Mouse (Mus musculus): ENCODE measurements around the gene Pus3. TPM values are rescaled to one million over a fixed set of nuclear protein-coding genes. Genes with fewer than 3 reads are reported as not detected.

The Pus3 gene
- total and polyA plus RNA-seq, 2 experiments from 2014 or later = 9.6 to 13.3 TPM

- no peaks in the 10 kb centered on the region for H3K27me3 ChIP-seq (ENCODE audit: insufficient read depth, low read length)
- no peak for ATAC-seq (ENCODE audit: low FRiP score)
- no peak overlapping the region for H3K4me3 ChIP-seq (ENCODE audit: low read depth, low read length)
- H3K9ac ChIP-seq (replicated peaks; ENCODE audit: low read length, poor library complexity, severe bottlenecking) = no peak overlapping the region
- H3K27ac ChIP-seq (ENCODE audit: low read depth, low read length) = no peak overlapping the region
- DNase-seq (ENCODE audit: low spot score) = no peak
- H3K4me1 ChIP-seq (ENCODE audit: insufficient read depth, low read length) = no peaks in the 10 kb centered on the region
- TF ChIP-seq CTCF (IDR thresholded peaks at IDR 0.05) = no peak
- no peak overlapping the region for H3K4me2 ChIP-seq (ENCODE audit: low read depth, low read length, poor library complexity, severe bottlenecking)
- peaks cover 45% of the 10 kb centered on the region for H3K36me3 ChIP-seq (ENCODE audit: insufficient read depth, low read length)
- no peaks in the 10 kb centered on the region for H3K9me3 ChIP-seq (ENCODE audit: low read length)
- WGBS = 75% methylated on average over 6 of the region's 6 CpGs
Measured at GRCm38 (mm10) chr9:35541941-35542340, 16.5 kb upstream of the Pus3 start.

GRCm38 (mm10) chr9:35543099-35543860 is 15.1 kb upstream of the Pus3 start:
- WGBS = 66% methylated on average over 14 of the region's 14 CpGs
- no peak overlapping the region for H3K9ac ChIP-seq (replicated peaks; ENCODE audit: low read length, poor library complexity, severe bottlenecking)
- H3K36me3 ChIP-seq (ENCODE audit: insufficient read depth, low read length) = peaks cover 53% of the 10 kb centered on the region
- H3K27me3 ChIP-seq (ENCODE audit: insufficient read depth, low read length) = no peaks in the 10 kb centered on the region
- DNase-seq (ENCODE audit: low spot score) = no peak
- H3K4me2 ChIP-seq (ENCODE audit: low read depth, low read length, poor library complexity, severe bottlenecking) = no peak overlapping the region
- no peaks in the 10 kb centered on the region for H3K4me1 ChIP-seq (ENCODE audit: insufficient read depth, low read length)
- ATAC-seq (ENCODE audit: low FRiP score) = no peak
- no peak for TF ChIP-seq CTCF (IDR thresholded peaks at IDR 0.05)
- no peaks in the 10 kb centered on the region for H3K9me3 ChIP-seq (ENCODE audit: low read length)
- no peak overlapping the region for H3K4me3 ChIP-seq (ENCODE audit: low read depth, low read length)
- H3K27ac ChIP-seq (ENCODE audit: low read depth, low read length) = no peak overlapping the region

DNA sequence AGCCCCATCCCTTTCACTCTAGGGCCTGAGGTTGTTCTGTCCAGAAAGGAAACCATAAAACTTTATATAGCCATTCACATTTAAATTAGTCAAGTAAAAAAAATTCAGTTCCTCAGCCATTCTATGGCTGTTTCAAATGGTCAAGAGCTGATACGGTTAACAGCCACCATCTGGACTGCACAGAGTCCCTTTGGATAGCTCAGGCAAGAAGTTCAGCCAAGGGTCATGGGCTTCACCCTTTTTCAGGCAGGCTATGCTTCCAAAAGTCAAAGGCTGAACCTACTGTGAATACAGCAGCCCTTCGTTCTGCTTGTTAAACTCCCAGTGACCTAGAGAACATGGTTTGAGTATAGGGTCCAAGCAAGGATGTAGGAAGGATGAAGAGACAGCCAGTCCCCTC is 13.7 kb upstream of the Pus3 start:
- H3K27ac ChIP-seq (ENCODE audit: low read depth, low read length) = no peak overlapping the region
- H3K4me1 ChIP-seq (ENCODE audit: insufficient read depth, low read length) = no peaks in the 10 kb centered on the region
- H3K4me2 ChIP-seq (ENCODE audit: low read depth, low read length, poor library complexity, severe bottlenecking) = no peak overlapping the region
- H3K27me3 ChIP-seq (ENCODE audit: insufficient read depth, low read length) = no peaks in the 10 kb centered on the region
- DNase-seq (ENCODE audit: low spot score) (no peak), ATAC-seq (ENCODE audit: low FRiP score) (no peak)
- TF ChIP-seq CTCF (IDR thresholded peaks at IDR 0.05) = no peak
- no peak overlapping the region for H3K9ac ChIP-seq (replicated peaks; ENCODE audit: low read length, poor library complexity, severe bottlenecking)
- H3K9me3 ChIP-seq (ENCODE audit: low read length) = no peaks in the 10 kb centered on the region
- H3K36me3 ChIP-seq (ENCODE audit: insufficient read depth, low read length) = peaks cover 53% of the 10 kb centered on the region
- H3K4me3 ChIP-seq (ENCODE audit: low read depth, low read length) = no peak overlapping the region
- WGBS = 88% methylated on average over 2 of the region's 2 CpGs

- Histone ChIP-seq H3K4me3 (ENCODE audit: low read depth, low read length) (no peak overlapping the region), H3K4me2 (ENCODE audit: low read depth, low read length, poor library complexity, severe bottlenecking) (no peak overlapping the region), H3K9ac (replicated peaks; ENCODE audit: low read length, poor library complexity, severe bottlenecking) (no peak overlapping the region), H3K9me3 (ENCODE audit: low read length) (no peaks in the 10 kb centered on the region), H3K27ac (ENCODE audit: low read depth, low read length) (no peak overlapping the region), H3K36me3 (ENCODE audit: insufficient read depth, low read length) (peaks cover 49% of the 10 kb centered on the region), H3K4me1 (ENCODE audit: insufficient read depth, low read length) (no peaks in the 10 kb centered on the region), H3K27me3 (ENCODE audit: insufficient read depth, low read length) (no peaks in the 10 kb centered on the region)
- peak; percentile 20 for DNase-seq (ENCODE audit: low spot score)
- TF ChIP-seq CTCF (IDR thresholded peaks at IDR 0.05) = peak; percentile 69
- no peak for ATAC-seq (ENCODE audit: low FRiP score)
- 69% methylated on average over 12 of the region's 12 CpGs for WGBS
Measured at GRCm38 (mm10) chr9:35545704-35546103, 12.7 kb upstream of the Pus3 start.

GRCm38 (mm10) chr9:35546745-35547144 is 11.7 kb upstream of the Pus3 start:
- TF ChIP-seq CTCF (IDR thresholded peaks at IDR 0.05) = no peak
- Histone ChIP-seq H3K4me3 (ENCODE audit: low read depth, low read length) (no peak overlapping the region), H3K4me2 (ENCODE audit: low read depth, low read length, poor library complexity, severe bottlenecking) (no peak overlapping the region), H3K27ac (ENCODE audit: low read depth, low read length) (no peak overlapping the region), H3K9me3 (ENCODE audit: low read length) (no peaks in the 10 kb centered on the region), H3K27me3 (ENCODE audit: insufficient read depth, low read length) (no peaks in the 10 kb centered on the region), H3K4me1 (ENCODE audit: insufficient read depth, low read length) (no peaks in the 10 kb centered on the region), H3K9ac (replicated peaks; ENCODE audit: low read length, poor library complexity, severe bottlenecking) (no peak overlapping the region), H3K36me3 (ENCODE audit: insufficient read depth, low read length) (peaks cover 47% of the 10 kb centered on the region)
- ATAC-seq (ENCODE audit: low FRiP score) (no peak), DNase-seq (ENCODE audit: low spot score) (no peak)
- WGBS = 90% methylated on average over 9 of the region's 9 CpGs

DNA sequence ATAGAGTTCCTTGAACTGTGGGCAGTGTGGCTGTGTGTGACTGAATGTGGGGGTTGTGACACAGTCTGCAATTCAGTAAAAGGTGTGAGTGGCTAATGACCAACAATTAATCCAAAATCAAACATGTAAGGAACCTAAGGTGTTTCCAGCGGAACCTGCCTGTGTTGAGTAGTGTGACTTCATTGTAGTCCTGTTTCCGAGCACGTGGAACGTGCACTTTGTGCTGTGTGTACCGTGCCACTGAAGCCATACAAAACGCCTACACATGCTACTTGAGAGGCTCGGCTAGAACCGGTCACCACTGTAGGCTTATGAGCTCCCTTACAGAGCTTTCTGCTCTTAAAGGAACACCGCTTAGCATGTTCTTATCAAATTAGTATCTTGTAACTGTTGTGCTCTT is 9.9 kb upstream of the Pus3 start:
- Histone ChIP-seq H3K4me3 (ENCODE audit: low read depth, low read length) (no peak overlapping the region), H3K4me2 (ENCODE audit: low read depth, low read length, poor library complexity, severe bottlenecking) (no peak overlapping the region), H3K9ac (replicated peaks; ENCODE audit: low read length, poor library complexity, severe bottlenecking) (no peak overlapping the region), H3K9me3 (ENCODE audit: low read length) (no peaks in the 10 kb centered on the region), H3K27me3 (ENCODE audit: insufficient read depth, low read length) (no peaks in the 10 kb centered on the region), H3K36me3 (ENCODE audit: insufficient read depth, low read length) (peaks cover 48% of the 10 kb centered on the region), H3K4me1 (ENCODE audit: insufficient read depth, low read length) (no peaks in the 10 kb centered on the region), H3K27ac (ENCODE audit: low read depth, low read length) (no peak overlapping the region)
- WGBS = 87% methylated on average over 9 of the region's 9 CpGs
- DNase-seq (ENCODE audit: low spot score) = no peak
- no peak for TF ChIP-seq CTCF (IDR thresholded peaks at IDR 0.05)
- ATAC-seq (ENCODE audit: low FRiP score) = no peak
